Mouse (Mus musculus) kidney, adult 18-20 months (tissue): ENCODE results near the gene Plod3.
A peak's percentile ranks its signal among the peaks of the same experiment; 100 is the strongest.

Source experiments
- DNase-seq: peaks from one replicate; pipeline ENCODE4 v3.0.0; 2021

Gene Plod3

DNA sequence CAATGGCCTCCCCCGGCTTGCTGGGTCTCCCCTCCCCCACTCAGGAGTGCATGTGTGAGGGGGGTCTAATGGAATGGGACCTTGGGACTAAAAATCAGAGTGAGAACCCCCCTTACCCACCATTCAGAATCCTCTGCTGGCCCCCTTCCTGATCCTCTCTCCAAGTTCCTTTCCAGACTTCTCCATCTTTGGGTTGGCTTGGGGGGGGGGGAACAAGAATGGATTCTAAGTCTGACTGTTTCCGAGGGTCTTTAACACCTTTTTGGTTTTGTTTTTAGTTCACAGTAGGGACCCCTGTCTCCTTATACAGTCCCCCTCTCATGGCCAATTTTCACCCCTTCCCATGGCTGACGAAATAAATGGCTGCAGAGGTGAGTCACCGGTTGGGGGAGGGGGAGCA lies 39.3 kb downstream of the Plod3 start, which contains the start of gene Vgf:
Gene Vgf, plus strand, starts transcription at position 301 of the 400 bp plus-strand sequence.
- DNase-seq = no peak

DNA sequence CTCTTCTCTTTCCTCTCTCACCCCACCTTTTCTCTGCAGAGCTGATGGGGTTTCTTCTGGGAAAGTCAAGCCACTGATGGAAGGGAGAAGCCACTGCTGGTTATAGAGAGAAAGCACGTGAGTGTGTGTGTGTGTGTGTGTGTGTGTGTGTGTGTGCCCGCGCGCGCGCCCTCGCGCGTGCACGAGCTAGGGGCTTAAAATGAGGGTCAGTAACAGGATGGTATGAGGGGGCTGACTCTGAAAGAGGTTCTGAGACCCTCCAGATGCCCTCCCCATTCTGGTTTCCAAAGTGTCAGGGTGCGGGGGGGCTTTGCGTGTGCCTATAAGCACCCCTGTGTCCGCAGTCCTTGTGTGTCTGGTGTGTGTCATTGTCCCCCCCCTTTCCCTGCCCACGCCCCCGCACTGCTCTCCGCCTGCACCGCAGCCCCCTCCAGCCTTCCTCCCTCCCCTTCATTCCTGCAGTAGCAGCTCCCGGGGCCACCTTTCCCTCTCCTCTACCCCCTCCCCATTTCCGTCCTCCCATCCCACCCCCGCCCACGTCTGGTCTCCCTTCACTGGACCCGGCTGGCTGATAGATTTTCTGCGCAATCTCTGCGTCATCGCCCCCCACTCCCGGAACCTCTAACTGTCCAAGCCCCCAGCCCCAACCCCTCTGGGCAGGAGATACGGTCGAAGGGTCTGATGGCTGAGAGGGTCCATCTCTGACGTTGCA lies 41.9 kb downstream of the Plod3 start:
- no peak for DNase-seq

DNA sequence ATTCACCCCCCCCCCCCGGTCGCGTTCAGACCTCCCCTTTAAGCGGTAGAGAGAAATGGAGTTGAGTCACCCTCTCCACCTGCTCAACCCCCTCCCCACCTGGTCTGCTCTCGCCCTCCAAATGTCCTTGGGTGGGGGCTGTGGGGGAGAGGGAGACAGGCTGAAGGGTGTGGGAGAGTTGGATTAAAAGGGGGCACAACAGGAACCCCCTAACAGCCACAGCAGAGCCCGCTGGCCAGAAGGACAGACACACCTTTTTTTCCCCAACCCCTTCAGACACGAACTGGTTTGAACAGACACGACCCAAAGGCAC lies 42.4 kb downstream of the Plod3 start:
- DNase-seq = no peak

DNA sequence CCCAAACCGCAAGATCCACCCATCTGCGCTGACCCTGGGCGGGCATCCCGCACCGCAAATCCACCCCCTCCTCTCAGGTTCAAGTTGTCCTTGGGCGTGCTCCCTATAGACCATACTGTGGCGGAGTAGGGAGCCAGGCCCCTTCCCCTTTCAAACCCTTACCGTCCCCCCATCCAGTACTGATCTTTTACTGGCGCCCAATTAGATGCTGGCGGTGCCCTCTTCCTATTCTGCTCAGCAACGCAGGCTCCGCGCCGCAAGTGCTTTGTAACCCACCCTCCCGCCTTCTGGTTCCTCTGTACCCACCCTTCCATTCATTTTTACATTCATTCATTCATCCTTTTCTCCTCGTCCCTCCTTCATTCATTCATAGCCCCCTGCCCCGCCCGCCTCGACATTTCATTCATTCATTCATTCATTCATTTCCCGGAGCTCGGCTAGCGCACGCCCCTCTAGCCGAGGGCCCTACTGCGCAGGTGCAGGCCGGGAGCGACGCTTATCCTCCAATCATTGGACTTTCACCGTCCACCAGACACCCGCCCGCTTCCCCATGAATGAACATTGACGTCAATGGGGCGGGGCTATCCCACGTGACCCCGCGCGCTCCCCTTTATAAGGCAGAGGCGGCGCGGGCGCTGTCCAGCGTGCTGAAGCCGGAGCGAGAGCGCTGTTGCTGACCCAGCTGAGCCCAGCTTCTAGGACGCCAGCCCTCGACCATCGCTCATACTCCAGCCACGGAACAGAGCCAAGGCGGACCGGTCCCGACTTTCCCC lies 43.0 kb downstream of the Plod3 start:
- DNase-seq = peak; percentile 98

DNA sequence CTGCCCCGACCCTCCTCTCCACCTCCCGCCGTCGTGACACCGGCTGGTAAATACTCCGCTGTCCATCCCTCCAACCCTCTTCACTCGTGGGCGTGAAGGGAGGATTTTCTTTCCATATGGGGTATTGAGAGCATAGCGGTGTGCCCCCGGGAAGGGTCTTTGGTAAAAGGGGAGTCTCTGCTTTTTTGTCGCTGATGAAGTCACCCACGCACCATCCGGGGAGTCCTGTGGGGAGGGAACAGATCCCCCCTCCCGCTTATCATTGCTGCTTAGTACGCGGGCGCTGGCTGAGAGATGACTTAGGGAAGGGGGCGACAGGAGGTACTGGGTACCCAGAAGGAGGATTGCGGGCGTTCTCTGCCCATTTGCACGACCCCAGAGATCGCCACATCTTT lies 43.6 kb downstream of the Plod3 start:
- no peak for DNase-seq

DNA sequence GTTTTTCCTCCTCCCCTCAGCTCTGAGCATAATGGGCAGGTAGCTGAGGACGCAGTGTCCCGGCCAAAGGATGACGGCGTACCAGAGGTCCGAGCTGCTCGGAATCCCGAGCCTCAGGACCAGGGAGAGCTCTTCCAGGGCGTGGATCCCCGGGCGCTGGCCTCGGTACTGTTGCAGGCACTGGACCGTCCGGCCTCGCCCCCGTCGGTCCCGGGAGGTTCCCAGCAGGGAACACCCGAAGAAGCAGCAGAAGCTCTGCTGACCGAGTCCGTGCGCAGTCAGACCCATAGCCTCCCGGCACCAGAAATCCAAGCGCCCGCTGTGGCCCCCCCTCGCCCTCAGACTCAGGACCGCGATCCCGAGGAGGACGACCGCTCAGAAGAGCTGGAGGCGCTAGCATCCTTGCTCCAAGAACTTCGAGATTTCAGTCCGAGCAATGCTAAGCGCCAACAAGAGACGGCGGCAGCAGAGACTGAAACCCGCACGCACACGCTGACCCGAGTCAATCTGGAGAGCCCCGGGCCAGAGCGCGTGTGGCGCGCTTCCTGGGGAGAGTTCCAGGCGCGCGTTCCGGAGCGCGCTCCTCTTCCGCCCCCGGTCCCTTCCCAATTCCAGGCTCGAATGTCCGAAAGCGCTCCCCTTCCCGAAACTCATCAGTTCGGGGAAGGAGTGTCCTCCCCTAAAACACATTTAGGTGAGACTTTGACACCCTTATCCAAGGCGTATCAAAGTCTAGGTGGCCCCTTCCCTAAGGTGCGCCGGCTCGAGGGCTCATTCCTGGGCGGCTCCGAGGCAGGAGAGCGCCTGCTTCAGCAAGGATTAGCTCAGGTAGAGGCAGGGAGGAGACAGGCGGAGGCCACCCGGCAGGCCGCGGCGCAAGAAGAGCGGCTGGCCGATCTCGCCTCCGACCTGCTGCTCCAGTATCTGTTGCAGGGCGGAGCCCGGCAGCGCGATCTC lies 44.5 kb downstream of the Plod3 start:
- no peak for DNase-seq

DNA sequence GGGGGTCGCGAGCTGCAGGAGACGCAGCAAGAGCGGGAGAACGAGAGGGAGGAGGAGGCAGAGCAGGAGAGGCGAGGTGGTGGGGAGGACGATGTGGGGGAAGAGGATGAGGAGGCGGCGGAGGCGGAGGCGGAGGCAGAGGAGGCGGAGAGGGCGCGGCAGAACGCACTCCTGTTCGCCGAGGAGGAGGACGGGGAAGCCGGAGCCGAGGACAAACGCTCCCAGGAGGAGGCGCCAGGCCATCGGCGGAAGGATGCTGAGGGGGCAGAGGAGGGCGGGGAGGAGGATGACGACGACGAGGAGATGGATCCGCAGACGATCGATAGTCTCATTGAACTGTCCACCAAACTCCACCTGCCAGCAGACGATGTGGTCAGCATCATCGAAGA lies 45.2 kb downstream of the Plod3 start:
- DNase-seq = no peak

DNA sequence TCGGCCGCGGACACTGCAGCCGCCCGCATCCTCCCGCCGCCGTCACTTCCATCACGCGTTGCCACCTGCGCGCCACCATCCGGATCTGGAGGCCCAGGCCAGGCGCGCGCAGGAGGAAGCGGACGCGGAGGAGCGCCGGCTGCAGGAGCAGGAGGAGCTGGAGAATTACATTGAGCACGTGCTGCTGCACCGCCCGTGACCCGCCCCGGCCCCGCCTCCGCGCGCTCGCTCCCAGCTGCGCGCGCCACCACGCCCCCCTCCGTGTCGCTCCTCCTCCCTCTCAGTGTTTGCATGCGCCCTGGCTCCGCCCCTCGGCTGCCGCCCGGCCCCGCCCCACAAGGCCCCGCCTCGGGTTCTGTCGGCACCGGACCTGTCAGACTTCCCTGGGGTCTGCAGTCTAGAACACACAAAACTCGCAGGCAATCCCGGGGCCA lies 45.8 kb downstream of the Plod3 start:
- peak; percentile 91 for DNase-seq

DNA sequence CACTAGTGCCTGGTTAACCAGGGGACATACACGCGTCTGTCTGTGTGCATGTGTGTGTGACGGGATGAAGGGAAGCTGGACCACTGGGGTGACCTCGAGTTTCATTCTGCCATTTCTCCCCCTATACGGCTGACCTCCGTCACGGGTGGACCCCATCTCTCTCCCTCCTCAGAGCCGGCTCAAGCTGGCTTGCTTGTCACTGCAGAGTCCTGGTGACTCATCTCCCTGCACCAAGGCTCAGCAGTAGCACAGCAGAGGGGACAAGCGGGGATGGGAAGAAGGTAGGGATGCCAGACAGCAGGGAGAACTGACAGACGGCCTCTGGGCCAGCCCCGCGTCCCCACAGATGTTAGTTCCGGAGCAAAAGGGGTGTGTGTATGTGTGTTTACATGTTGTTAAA lies 49.4 kb downstream of the Plod3 start:
- no peak for DNase-seq

DNA sequence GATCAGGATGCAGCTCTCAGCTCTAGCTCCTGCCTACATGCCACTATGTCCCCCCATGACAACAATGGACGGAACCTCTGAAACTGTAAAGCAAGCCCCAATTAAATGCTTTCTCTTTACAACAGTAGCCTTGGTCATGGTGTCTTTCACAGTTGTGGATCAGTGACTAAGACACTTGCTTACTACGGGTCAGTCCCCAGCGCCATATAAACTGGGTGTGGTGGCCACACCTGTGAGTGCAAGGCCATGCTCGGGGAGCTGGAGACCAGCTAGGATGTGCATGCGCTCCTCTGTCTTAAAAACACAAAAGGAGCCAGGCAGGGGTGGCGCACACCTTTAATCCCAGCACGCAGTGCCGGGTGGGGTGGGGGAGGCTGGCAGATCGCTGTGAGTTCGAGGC lies 52.6 kb downstream of the Plod3 start:
- DNase-seq = no peak

DNA sequence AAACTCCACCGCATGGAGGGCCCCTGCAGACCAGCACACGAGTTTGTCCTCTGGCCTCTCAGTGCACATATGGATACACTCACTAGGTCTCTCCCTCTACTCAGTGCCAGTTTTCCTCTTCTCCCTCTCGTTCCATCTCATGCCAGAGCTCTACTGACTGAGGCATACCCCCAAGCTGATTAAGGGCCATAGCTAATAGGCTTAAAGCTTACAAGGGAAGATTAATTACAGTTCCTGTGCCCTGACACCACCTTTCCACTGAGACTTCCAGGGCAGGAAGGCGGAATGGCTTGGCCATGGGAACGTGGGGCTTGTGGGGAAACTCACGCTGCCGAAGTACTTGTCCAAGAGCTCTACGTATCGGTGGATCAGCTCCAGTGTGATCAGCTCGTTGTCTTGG lies 54.6 kb downstream of the Plod3 start:
- DNase-seq = no peak

DNA sequence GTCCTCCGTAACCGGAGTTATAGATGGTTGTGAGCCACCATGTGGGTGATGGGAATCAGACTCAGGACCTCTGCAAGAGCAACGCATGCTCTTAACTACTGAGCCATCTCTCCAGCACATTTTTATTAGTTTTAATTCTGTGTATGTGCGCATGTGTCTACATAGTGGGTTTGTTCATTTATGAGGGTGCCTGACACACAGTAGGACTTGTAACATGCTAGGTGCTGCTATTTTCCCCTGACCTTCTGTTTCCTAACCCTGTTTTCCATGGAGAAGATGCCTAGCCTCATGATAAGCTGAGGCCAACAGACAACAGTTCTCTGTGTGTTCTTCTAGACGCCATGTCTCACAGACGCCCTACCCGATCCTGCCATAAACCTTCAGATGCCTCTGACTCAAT lies 57.2 kb downstream of the Plod3 start:
- no peak for DNase-seq

DNA sequence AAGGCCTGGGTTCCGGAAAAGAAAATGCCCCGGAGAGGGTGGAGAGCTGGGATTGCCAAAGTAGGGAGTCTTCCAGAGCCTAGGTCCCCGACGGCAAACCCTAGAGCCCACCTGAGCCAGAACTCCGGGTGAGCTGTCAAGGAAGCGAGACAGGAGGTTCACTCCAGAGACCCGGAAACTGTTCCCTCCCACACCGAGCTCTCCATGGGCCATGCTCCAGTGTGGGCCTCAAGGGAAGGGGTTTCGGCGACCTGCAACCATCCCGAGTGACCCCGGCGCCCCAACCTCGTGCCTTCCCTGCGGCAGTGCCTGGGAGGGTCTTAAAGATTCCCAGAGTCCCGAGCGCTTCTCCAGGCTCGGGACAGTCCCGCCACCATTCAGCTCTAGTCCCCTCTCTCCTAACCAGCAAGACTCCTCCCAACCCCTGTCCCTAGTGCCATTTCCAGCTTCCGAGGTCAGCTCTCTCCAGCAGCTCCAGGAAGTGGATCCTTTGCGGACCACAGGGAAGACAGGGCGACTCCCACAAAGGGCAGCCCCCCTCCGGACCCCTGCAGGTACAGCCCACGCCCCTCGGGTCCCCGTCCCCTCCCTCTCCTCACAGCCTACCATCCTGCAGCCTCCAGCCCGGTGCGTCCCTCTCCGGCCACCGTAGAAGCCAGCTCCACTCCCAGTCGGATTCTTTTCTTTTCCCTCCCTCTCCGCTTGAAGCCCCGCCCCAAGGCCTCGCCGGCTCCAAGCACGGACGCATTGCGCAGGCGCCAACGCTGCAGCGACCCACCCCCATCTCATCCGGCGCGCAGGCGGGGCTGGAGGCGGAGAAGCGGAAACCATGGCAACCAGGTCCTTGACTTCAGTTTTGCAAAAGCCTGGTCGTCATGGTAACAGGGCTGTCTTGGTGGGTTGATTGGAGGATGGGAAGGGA lies 58.8 kb downstream of the Plod3 start, which contains the start of gene Ap1s1:
Gene Ap1s1, minus strand, starts transcription at position 734 of the 922 bp plus-strand sequence.
- peak; percentile 97 for DNase-seq
